Mouse (Mus musculus): ENCODE results near the gene Gm10563. TPM values are rescaled to one million over a fixed set of nuclear protein-coding genes. Genes with fewer than 3 reads are reported as not detected.

Gm10563 gene
- polyA plus RNA-seq, 1 experiment: not detected

GRCm38 (mm10) chr4:155569818-155570217 is 75.4 kb downstream of the Gm10563 start:
- H3K4me2 ChIP-seq (ENCODE audit: low read depth): no peak overlapping the region
- H3K4me3 ChIP-seq: no peak overlapping the region
- no peaks in the 10 kb centered on the region for H3K27me3 ChIP-seq (ENCODE audit: control insufficient read depth, insufficient read depth, insufficient read length)
- no peak for TF ChIP-seq MYOD1 (IDR thresholded peaks at IDR 0.05; ENCODE audit: control insufficient read depth in 1 of 3, insufficient read length in 2 of 3, low read depth in 2 of 3)
- no peak for TF ChIP-seq SRF (IDR thresholded peaks at IDR 0.05; ENCODE audit: control insufficient read depth, insufficient read length, low read depth)
- no peak for TF ChIP-seq POLR2AphosphoS2 (IDR thresholded peaks at IDR 0.05; ENCODE audit: insufficient read length, low read depth)
- TF ChIP-seq TCF12 (IDR thresholded peaks at IDR 0.05; ENCODE audit: insufficient read depth, poor library complexity, severe bottlenecking): no peak
- TF ChIP-seq MAX (IDR thresholded peaks at IDR 0.05; ENCODE audit: low read depth): no peak
- no peak for TF ChIP-seq CEBPB (IDR thresholded peaks at IDR 0.05; ENCODE audit: insufficient read depth, poor library complexity, severe bottlenecking)
- no peak for TF ChIP-seq REST (IDR thresholded peaks at IDR 0.05; ENCODE audit: insufficient read depth, insufficient read length)
- TF ChIP-seq MYOG (IDR thresholded peaks at IDR 0.05; ENCODE audit: control insufficient read depth in 1 of 3, insufficient read depth in 1 of 3, insufficient read length in 2 of 3, low read depth in 2 of 3): no peak
- no peak for TF ChIP-seq E2F4 (IDR thresholded peaks at IDR 0.05; ENCODE audit: insufficient read depth)
- no peak for TF ChIP-seq TCF3 (IDR thresholded peaks at IDR 0.05; ENCODE audit: insufficient read length, low read depth)
- no peak for TF ChIP-seq USF1 (IDR thresholded peaks at IDR 0.05; ENCODE audit: low read depth)
- no peak for TF ChIP-seq POLR2A (IDR thresholded peaks at IDR 0.05; ENCODE audit: insufficient read length, low read depth)
- H3K79me2 ChIP-seq (ENCODE audit: control insufficient read depth, insufficient read depth): peaks cover 97% of the 10 kb centered on the region
- H3K36me3 ChIP-seq (ENCODE audit: control insufficient read depth, insufficient read depth): no peaks in the 10 kb centered on the region
- no peak overlapping the region for H3ac ChIP-seq (ENCODE audit: control insufficient read depth, insufficient read length)

GRCm38 (mm10) chr4:155568632-155569370 is 76.4 kb downstream of the Gm10563 start:
- TF ChIP-seq MYOG (IDR thresholded peaks at IDR 0.05; ENCODE audit: control insufficient read depth in 1 of 3, insufficient read depth in 1 of 3, insufficient read length in 2 of 3, low read depth in 2 of 3) (no peak), TCF12 (IDR thresholded peaks at IDR 0.05; ENCODE audit: insufficient read depth, poor library complexity, severe bottlenecking) (no peak), POLR2AphosphoS2 (IDR thresholded peaks at IDR 0.05; ENCODE audit: insufficient read length, low read depth) (no peak), POLR2A (IDR thresholded peaks at IDR 0.05; ENCODE audit: insufficient read length, low read depth) (no peak), E2F4 (IDR thresholded peaks at IDR 0.05; ENCODE audit: insufficient read depth) (no peak)
- Histone ChIP-seq H3K27me3 (ENCODE audit: control insufficient read depth, insufficient read depth, insufficient read length) (no peaks in the 10 kb centered on the region), H3K4me2 (ENCODE audit: low read depth) (no peak overlapping the region), H3K79me2 (ENCODE audit: control insufficient read depth, insufficient read depth) (peaks cover 98% of the 10 kb centered on the region), H3ac (ENCODE audit: control insufficient read depth, insufficient read length) (no peak overlapping the region), H3K4me3 (no peak overlapping the region), H3K36me3 (ENCODE audit: control insufficient read depth, insufficient read depth) (no peaks in the 10 kb centered on the region)

GRCm38 (mm10) chr4:155568170-155568569 is 77.0 kb downstream of the Gm10563 start:
- no peaks in the 10 kb centered on the region for H3K36me3 ChIP-seq (ENCODE audit: control insufficient read depth, insufficient read depth)
- no peak overlapping the region for H3K4me3 ChIP-seq
- TF ChIP-seq USF1 (IDR thresholded peaks at IDR 0.05; ENCODE audit: low read depth) (no peak), POLR2A (IDR thresholded peaks at IDR 0.05; ENCODE audit: insufficient read length, low read depth) (no peak), E2F4 (IDR thresholded peaks at IDR 0.05; ENCODE audit: insufficient read depth) (no peak), CEBPB (IDR thresholded peaks at IDR 0.05; ENCODE audit: insufficient read depth, poor library complexity, severe bottlenecking) (no peak), REST (IDR thresholded peaks at IDR 0.05; ENCODE audit: insufficient read depth, insufficient read length) (no peak), MYOG (IDR thresholded peaks at IDR 0.05; ENCODE audit: control insufficient read depth in 1 of 3, insufficient read depth in 1 of 3, insufficient read length in 2 of 3, low read depth in 2 of 3) (no peak), TCF3 (IDR thresholded peaks at IDR 0.05; ENCODE audit: insufficient read length, low read depth) (no peak), SRF (IDR thresholded peaks at IDR 0.05; ENCODE audit: control insufficient read depth, insufficient read length, low read depth) (no peak), POLR2AphosphoS2 (IDR thresholded peaks at IDR 0.05; ENCODE audit: insufficient read length, low read depth) (no peak), TCF12 (IDR thresholded peaks at IDR 0.05; ENCODE audit: insufficient read depth, poor library complexity, severe bottlenecking) (no peak), MAX (IDR thresholded peaks at IDR 0.05; ENCODE audit: low read depth) (no peak)
- H3K79me2 ChIP-seq (ENCODE audit: control insufficient read depth, insufficient read depth): peaks cover 91% of the 10 kb centered on the region
- H3K4me2 ChIP-seq (ENCODE audit: low read depth): no peak overlapping the region
- no peak overlapping the region for H3ac ChIP-seq (ENCODE audit: control insufficient read depth, insufficient read length)
- no peaks in the 10 kb centered on the region for H3K27me3 ChIP-seq (ENCODE audit: control insufficient read depth, insufficient read depth, insufficient read length)

- TF ChIP-seq SRF (IDR thresholded peaks at IDR 0.05; ENCODE audit: control insufficient read depth, insufficient read length, low read depth) (no peak), E2F4 (IDR thresholded peaks at IDR 0.05; ENCODE audit: insufficient read depth) (no peak), POLR2A (IDR thresholded peaks at IDR 0.05; ENCODE audit: insufficient read length, low read depth) (no peak), MAX (IDR thresholded peaks at IDR 0.05; ENCODE audit: low read depth) (no peak), POLR2AphosphoS2 (IDR thresholded peaks at IDR 0.05; ENCODE audit: insufficient read length, low read depth) (no peak), CEBPB (IDR thresholded peaks at IDR 0.05; ENCODE audit: insufficient read depth, poor library complexity, severe bottlenecking) (no peak), MYOD1 (IDR thresholded peaks at IDR 0.05; ENCODE audit: control insufficient read depth in 1 of 3, insufficient read length in 2 of 3, low read depth in 2 of 3) (no peak), REST (IDR thresholded peaks at IDR 0.05; ENCODE audit: insufficient read depth, insufficient read length) (no peak), TCF12 (IDR thresholded peaks at IDR 0.05; ENCODE audit: insufficient read depth, poor library complexity, severe bottlenecking) (no peak), TCF3 (IDR thresholded peaks at IDR 0.05; ENCODE audit: insufficient read length, low read depth) (no peak), USF1 (IDR thresholded peaks at IDR 0.05; ENCODE audit: low read depth) (no peak), MYOG (IDR thresholded peaks at IDR 0.05; ENCODE audit: control insufficient read depth in 1 of 3, insufficient read depth in 1 of 3, insufficient read length in 2 of 3, low read depth in 2 of 3) (no peak)
- no peak overlapping the region for H3K4me3 ChIP-seq
- no peaks in the 10 kb centered on the region for H3K27me3 ChIP-seq (ENCODE audit: control insufficient read depth, insufficient read depth, insufficient read length)
- H3K36me3 ChIP-seq (ENCODE audit: control insufficient read depth, insufficient read depth): no peaks in the 10 kb centered on the region
- H3K4me2 ChIP-seq (ENCODE audit: low read depth): no peak overlapping the region
- peaks cover 75% of the 10 kb centered on the region for H3K79me2 ChIP-seq (ENCODE audit: control insufficient read depth, insufficient read depth)
- no peak overlapping the region for H3ac ChIP-seq (ENCODE audit: control insufficient read depth, insufficient read length)
Measured at GRCm38 (mm10) chr4:155566555-155566954, 78.7 kb downstream of the Gm10563 start.

Other genes starting within 250 kb of the Gm10563 start
- 0.10 TPM for gene Gabrd, start 247.3 kb downstream of the Gm10563 start, polyA plus RNA-seq (2012; fragmentation: generic; extraction: Trizol)
- gene Cfap74, start 236.2 kb downstream of the Gm10563 start, polyA plus RNA-seq (2012; fragmentation: generic; extraction: Trizol): 0.22 TPM
- gene Tmem52, start 176.3 kb downstream of the Gm10563 start, polyA plus RNA-seq (2012; fragmentation: generic; extraction: Trizol): not detected
- gene Gnb1, start 154.0 kb downstream of the Gm10563 start, polyA plus RNA-seq (2012; fragmentation: generic; extraction: Trizol): 265 TPM
- gene Nadk, start 83.0 kb downstream of the Gm10563 start, polyA plus RNA-seq (2012; fragmentation: generic; extraction: Trizol): 83.0 TPM
- 3.7 TPM for gene Slc35e2, start 44.0 kb downstream of the Gm10563 start, polyA plus RNA-seq (2012; fragmentation: generic; extraction: Trizol)
- 47.7 TPM for gene Cdk11b, start 20.6 kb downstream of the Gm10563 start, polyA plus RNA-seq (2012; fragmentation: generic; extraction: Trizol)
- gene Mmp23, start 8.0 kb upstream of the Gm10563 start, polyA plus RNA-seq (2012; fragmentation: generic; extraction: Trizol): 1.8 TPM
- 106 TPM for gene Mib2, start 23.8 kb upstream of the Gm10563 start, polyA plus RNA-seq (2012; fragmentation: generic; extraction: Trizol)
- 8.3 TPM for gene Fndc10, start 48.9 kb upstream of the Gm10563 start, polyA plus RNA-seq (2012; fragmentation: generic; extraction: Trizol)
- gene Ssu72, start 59.4 kb upstream of the Gm10563 start, polyA plus RNA-seq (2012; fragmentation: generic; extraction: Trizol): 105 TPM
- 1.2 TPM for gene Tmem240, start 89.4 kb upstream of the Gm10563 start, polyA plus RNA-seq (2012; fragmentation: generic; extraction: Trizol)
- gene Atad3a, start 115.7 kb upstream of the Gm10563 start, polyA plus RNA-seq (2012; fragmentation: generic; extraction: Trizol): 60.9 TPM
- gene Vwa1, start 129.3 kb upstream of the Gm10563 start, polyA plus RNA-seq (2012; fragmentation: generic; extraction: Trizol): 3.2 TPM
- gene Tmem88b, start 140.5 kb upstream of the Gm10563 start, polyA plus RNA-seq (2012; fragmentation: generic; extraction: Trizol): 0.97 TPM
- not detected for gene Ankrd65, start 145.0 kb upstream of the Gm10563 start, polyA plus RNA-seq (2012; fragmentation: generic; extraction: Trizol)
- gene Mrpl20, start 157.5 kb upstream of the Gm10563 start, polyA plus RNA-seq (2012; fragmentation: generic; extraction: Trizol): 132 TPM
- 24.7 TPM for gene Ccnl2, start 167.1 kb upstream of the Gm10563 start, polyA plus RNA-seq (2012; fragmentation: generic; extraction: Trizol)
- gene Aurkaip1, start 185.9 kb upstream of the Gm10563 start, polyA plus RNA-seq (2012; fragmentation: generic; extraction: Trizol): 152 TPM
- 87.5 TPM for gene Mxra8, start 194.3 kb upstream of the Gm10563 start, polyA plus RNA-seq (2012; fragmentation: generic; extraction: Trizol)
- gene Dvl1, start 202.0 kb upstream of the Gm10563 start, polyA plus RNA-seq (2012; fragmentation: generic; extraction: Trizol): 98.4 TPM
- gene Tas1r3, start 218.0 kb upstream of the Gm10563 start, polyA plus RNA-seq (2012; fragmentation: generic; extraction: Trizol): 0.17 TPM
- gene Cptp, start 224.0 kb upstream of the Gm10563 start, polyA plus RNA-seq (2012; fragmentation: generic; extraction: Trizol): 10.5 TPM
- gene Ints11, start 224.1 kb upstream of the Gm10563 start, polyA plus RNA-seq (2012; fragmentation: generic; extraction: Trizol): 72.1 TPM
- gene Pusl1, start 246.4 kb upstream of the Gm10563 start, polyA plus RNA-seq (2012; fragmentation: generic; extraction: Trizol): 19.1 TPM
- gene Acap3, start 246.4 kb upstream of the Gm10563 start, polyA plus RNA-seq (2012; fragmentation: generic; extraction: Trizol): 22.3 TPM